Mouse (Mus musculus) WW6 (cell line): ENCODE measurements around the gene Rubcnl.

Source experiments
- DNase-seq: peaks from one replicate; pipeline ENCODE4 v3.0.0-alpha.2; 2013; ENCODE audit warnings: low read depth, low spot score

Rubcnl gene

DNA sequence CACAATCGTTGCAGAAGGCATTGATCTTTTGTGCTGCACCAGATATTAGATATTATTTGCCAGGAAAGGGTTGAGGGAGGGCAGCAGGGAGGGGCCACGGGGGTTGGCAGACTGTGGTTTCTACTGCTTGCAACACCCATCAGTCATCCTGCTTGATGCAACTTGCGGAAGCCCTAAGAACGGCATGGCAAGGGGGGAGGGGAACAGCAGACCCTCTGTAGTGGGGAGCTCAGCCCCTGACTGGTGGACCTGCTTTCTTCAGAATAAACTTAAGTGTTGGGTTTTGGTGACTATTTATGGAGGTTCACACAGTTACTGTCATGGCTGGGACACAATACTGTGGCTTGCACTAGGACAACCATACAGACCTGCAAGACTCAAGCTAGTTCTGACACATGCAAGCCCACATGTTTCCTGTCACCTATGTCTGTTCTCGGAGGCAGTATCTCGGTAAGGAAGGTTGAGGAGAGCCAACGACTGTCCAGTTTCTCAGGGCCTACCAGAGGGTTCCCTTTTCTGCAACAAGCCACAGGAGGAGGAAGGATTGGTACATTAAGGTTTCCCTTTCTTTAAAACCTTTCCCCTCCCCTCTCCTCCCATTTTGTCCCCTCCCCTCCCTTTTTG, 53.6 kb downstream of the Rubcnl start:
- no peak for DNase-seq

- no peak for DNase-seq
Measured at GRCm38 (mm10) chr14:75071091-75071490, 55.3 kb downstream of the Rubcnl start.

GRCm38 (mm10) chr14:75075299-75076180, 59.7 kb downstream of the Rubcnl start:
- DNase-seq: no peak

DNA sequence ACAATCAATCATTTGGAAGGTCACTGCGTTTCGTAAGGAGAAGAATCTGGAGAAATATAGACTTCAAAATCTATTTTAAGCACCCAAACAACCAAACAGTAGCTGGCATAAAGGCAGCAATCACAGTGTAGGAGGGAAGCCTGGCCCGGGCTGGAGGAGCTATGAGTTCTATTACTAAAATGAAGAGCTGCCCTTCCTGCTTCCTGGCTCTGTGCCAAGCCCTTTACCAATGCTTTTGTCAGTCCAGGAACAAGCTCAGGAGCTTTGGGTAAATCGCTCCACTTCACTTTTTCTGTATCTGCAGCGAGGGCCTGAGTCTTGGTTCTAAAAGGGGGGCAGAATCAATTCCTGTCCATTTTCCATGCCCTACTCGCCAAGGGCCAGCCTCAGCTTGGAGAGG, 62.1 kb downstream of the Rubcnl start:
- no peak for DNase-seq
